Mouse (Mus musculus) cerebellum, postnatal 14 days (tissue): ENCODE measurements around the gene Adat1.
"Not testable (repeated sequence)": the region's sequence is repeated elsewhere in the genome, so short reads cannot be mapped to it uniquely, and the experiment has no call there.

Experiments used
- DNase-seq, 2 experiments: peaks; one replicate each; pipeline ENCODE4 v3.0.0; 2021; ENCODE audit warnings: mixed read lengths in 2 of 2

Adat1 gene

DNA sequence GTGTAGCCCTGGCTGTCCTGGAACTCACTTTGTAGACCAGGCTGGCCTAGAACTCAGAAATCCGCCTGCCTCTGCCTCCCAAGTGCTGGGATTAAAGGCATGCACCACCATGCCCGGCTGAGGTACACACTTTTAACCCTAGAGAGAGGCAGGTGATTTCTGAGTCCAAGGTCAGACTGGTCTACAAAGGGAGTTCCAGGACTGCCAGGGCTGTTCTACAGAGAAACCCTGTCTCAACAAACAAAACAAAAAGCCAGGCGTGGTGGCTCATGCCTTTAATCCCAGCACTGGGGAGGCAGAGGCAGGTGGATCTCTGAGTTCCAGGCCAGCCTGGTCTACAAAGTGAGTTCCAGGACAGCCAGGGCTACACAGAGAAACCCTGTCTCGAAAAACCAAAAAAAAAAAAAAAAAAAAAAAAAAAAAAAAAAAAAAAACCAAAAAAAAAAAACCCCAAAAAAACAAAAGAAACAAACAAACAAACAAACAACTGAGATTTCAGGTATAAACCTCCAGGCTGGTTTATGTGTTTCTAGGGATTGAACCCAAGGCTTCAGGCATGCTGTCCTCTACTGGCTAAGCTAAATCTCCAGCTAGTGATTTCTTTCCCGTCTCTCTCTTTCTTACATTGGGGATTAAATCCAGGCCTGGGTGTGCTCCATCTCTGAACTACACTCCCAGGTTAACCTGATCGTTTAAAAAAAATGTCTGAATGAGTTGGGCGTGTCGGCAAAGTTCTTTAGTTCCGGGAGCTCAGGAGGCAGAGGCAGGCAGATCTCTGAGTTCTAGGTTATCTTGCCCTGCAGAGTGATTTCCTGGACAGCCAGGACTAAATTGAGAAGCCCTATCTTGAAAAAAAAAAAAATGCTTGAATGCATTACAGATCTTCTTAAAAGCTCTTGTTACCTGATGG, 53.8 kb downstream of the Adat1 start:
- not testable (repeated sequence) for DNase-seq

DNA sequence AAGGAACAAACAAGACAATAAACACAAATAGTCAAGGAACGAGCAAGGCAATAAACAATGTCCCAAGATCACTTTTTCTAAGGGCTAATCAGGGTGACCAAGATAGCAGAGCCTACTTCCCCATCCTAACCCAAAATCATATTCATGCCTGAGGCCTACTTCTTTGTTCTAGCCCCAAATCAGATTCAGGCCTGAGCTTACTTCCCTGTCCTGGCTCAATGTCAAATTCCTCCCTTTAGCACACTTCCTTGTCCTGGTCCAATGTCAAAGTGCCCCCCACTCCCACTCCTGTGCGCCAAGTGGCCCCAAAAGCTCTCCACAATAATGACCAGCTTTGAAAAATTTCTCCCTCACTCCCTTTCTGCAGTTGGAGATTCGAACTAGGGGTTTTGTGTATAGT, 54.9 kb downstream of the Adat1 start:
- no peak for DNase-seq

DNA sequence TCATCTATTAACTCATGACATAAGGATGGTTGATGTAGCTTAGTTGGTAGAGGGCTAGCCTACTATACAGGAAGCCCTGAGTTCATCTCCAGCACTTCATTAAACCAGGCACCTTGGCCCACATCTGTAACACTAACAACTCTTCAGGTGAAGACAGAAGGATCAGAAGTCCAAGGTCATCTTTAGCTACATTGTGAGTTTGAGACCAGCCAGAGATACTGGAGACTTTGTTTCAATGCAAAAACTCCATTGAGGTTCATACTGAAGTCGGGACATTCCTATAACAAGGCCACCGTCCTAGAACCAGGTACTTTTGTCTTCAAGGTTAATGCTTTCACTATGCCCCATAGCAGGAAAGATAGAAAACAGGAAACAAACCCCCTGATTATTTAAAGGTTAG, 57.9 kb downstream of the Adat1 start:
- no peak for DNase-seq

DNA sequence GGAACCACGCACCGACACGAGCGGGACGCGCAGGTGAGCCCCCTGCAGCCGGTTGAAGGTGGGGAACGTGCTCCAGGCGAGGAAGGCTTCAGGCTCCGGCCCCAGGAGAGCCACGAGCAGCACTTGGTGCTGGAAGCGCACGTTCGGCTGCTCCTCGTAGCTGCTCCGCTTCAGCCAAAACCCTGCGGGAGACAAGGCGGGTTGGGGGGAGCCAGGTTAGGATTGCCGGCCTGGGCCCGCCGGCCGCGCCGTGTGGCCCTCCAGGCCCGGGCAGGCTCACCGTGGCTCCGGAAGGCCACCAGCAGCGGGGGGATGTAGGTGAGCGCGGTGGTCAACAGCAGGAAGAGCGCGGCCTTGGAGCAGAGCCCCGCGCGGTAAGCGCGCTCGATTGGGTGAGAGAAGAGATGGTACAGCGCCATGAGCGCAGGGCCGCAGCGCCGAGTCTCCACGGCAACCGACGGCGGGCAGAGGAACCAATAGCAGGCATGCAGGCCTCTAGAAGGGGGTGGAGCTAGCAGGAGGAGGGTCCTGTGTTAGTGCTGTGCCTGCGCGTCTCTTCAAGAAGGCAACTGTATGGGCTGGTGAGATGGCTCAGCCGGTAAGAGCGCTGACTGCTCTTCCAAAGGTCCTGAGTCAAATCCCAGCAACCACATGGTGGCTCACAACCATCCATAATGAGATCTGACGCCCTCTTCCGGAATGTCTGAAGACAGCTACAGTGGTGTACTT, 58.6 kb downstream of the Adat1 start, which contains the start of gene Tmem231:
Gene Tmem231 (minus strand): TSS at position 534 of the 729 bp plus-strand sequence.
- DNase-seq = peak; percentile 93 to 94

DNA sequence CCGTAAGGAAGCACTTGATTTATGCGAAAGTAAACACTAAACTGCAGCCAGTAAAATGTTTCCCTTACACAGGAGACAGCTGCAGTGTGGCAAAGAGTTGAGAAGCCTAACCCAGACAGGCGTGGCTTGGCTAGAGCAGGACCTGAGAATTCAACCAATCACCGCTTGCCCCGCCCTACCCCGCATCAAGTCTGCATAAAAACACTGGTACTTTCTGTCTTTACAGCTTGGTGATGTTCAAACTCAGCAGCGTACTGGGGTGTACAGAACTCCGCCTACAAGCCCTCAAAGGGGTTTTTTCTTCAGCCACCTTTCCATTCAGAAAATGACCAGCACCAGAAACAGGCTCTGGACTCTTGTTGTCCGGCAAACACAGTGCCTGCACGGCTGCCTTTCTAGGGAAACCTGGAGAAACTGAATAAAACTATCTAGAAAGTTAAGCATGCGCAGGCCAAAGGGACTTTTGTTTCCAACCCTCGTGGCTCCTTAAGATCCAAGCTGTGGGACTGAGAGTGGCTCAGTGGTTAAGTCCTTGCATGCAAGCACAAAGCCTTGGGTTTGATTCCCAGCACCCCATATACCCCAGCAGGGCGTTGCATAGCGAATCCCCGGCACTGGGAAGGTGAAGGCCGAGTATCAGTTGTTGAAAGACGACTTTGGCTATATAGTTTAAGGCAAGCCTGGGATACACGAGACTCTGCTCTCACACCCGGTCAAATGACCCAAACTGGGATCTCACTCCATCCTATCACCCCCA, 59.3 kb downstream of the Adat1 start:
- DNase-seq = peak; percentile 50 to 64

DNA sequence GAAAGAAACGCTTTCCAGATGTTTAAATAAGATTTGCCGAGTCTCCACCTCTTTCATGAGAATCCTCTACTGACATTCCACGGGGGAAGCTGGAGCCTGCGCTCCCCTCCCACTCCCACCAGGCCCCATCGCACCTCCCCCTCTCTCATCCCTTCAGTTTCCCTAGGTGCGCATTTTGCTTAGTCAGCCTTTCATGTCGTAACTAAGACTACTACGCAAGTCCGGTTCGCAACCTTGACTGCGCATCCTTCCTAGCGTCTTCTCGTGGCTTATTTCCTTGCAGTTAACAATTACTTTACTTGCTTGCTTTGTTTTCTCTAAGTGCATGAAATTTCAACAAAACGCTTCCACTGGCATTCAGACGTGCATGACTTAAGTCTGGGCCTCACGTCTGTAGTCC, 60.4 kb downstream of the Adat1 start:
- DNase-seq = no peak

DNA sequence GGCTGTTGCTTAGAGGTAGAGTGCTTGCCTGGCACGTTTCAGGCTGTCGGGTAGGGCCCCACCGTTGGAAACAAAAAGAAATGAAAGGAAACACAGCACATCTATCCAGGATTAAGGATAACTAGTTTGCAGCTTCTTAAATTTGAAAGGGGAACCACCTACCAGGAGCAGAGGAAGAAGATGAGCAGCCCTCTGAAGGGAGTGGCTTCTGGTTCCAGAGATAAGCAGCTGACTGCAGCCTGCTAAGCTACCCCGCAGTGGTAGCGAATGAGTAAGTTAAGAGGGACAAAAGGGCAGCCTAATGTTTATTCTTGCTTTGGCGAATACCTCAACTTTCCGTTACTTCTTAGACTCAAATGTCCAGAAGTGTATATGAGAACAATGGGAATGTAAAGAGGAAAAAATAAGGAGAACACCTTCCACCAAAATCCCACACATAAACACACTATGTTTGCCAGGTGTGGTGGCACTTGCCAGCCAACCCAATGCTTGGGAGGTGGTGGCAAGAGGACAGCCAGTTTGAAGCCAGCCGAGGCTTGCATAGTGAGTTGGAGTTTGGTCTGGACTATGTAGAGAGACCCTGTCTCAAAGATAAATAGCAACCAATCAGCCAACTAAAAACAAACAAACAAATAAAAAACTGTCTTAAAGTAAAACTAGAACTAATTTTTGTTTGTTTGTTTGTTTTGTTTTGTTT, 62.3 kb downstream of the Adat1 start:
- no peak for DNase-seq

DNA sequence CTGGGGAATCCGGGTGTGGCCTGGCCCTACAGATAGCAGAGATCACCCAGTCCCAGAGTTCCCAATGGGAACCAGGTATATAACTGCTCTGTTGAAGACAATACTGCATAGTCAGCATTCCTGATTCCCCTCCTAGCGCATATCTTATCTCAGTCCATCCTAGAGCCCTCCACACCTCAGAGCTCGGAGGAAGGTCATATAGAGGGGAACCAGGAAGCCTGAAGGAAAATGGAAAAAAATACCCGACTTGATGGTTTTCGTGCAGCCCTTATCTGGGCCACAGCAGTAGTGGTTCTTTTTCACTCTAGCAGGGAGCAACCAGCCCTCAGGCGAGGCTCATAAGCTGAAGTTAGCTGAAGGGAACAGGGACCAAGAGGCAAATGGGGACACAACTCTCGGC, 67.1 kb downstream of the Adat1 start:
- no peak for DNase-seq

DNA sequence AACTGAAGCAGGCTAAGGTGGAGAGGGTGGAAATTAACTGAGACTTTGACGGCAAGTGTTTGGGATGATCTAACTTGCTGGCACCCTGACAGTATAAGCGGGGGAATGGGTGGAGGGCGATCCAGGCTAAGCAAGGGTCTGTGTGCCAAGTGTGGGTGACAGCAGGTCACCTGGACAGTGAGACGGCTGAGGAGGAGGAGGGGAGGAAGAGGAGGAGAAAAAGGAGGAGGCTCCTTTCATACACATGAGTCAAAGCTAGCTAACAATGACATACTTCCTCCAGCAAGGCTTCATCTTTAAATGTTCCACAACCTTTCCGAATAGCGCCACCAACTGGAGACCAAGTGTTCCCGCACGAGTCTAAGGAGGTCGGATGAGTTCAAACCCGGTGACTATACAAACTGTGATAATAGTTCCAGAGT, 68.7 kb downstream of the Adat1 start:
- peak; percentile 78 to 86 for DNase-seq

DNA sequence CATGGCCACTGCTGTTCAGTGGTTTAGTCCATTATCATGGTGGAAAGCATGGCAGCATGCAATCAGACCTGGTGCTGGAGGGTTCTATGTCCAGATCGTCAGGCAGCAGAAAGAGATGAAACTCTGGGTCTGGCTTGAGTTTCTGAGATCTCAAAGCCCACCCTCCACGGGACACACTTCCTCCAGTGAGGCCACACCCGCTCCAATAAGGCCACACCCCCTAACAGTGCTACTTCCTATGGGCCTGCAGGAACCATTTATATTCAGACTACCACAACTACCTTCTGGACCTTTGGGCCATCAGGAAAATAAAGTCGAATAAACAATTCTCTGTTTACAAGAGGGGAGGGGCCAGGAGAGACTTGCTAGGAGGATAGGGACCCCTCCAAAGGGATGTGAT, 71.1 kb downstream of the Adat1 start:
- no peak for DNase-seq

DNA sequence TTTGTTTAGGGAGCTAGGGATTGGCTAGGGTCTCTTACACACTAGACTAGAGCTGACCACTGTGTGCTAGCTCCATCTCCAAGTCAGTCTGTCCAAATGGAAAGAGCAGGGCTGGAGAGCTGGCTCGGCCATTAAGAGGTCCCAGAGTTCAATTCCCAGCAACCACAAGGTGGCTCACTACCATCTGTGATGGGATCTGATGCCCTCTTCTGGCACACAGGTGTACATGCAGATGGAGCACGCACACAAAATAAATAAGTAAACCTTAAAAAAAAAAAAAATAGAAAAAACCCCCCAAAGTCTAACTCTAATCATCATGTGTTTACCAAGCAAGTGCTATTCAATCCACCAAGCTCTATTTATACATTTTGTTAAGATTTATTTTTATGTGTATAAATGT, 72.4 kb downstream of the Adat1 start:
- no peak for DNase-seq
